Mouse (Mus musculus) neural tube, embryonic 14.5 days (tissue): ENCODE measurements around the gene Il11ra1. TPM values are rescaled to one million over a fixed set of nuclear protein-coding genes. Genes with fewer than 3 reads are reported as not detected.
"Not testable (repeated sequence)": the region's sequence is repeated elsewhere in the genome, so short reads cannot be mapped to it uniquely, and the experiment has no call there.

Source experiments
- ATAC-seq: fragments of 200-750 bp; cut with Nextera tagmentation; 2 replicates; pipeline ENCODE4 v1.8.0; 2017; ENCODE audit warnings: low read depth, mild to moderate bottlenecking, moderate TSS enrichment, moderate library complexity
- H3K27ac ChIP-seq: fragments of 300-500 bp; sonication (generic); 2 replicates; pipeline ENCODE4 v1.5.1; 2014; ENCODE audit warnings: low read depth, mild to moderate bottlenecking, control low read depth, low read length, moderate library complexity, mixed read lengths
- H3K27me3 ChIP-seq: fragments of 300-500 bp; sonication (generic); 2 replicates; pipeline ENCODE4 v1.6.1; 2014; ENCODE audit warnings: low read length; ENCODE audit not compliant: control insufficient read depth, insufficient read depth
- H3K36me3 ChIP-seq: fragments of 300-500 bp; sonication (generic); 2 replicates; pipeline ENCODE4 v1.6.1; 2014; ENCODE audit warnings: low read length, mixed read lengths; ENCODE audit not compliant: control insufficient read depth, insufficient read depth
- H3K4me1 ChIP-seq: fragments of 300-500 bp; sonication (generic); 2 replicates; pipeline ENCODE4 v1.6.1; 2014; ENCODE audit warnings: low read length; ENCODE audit not compliant: control insufficient read depth, insufficient read depth
- H3K4me2 ChIP-seq: fragments of 300-500 bp; sonication (generic); 2 replicates; pipeline ENCODE4 v1.6.1; 2014; ENCODE audit warnings: mild to moderate bottlenecking, low read depth, low read length, control low read depth
- H3K4me3 ChIP-seq: fragments of 300-500 bp; sonication (generic); 2 replicates; pipeline ENCODE4 v1.5.1; 2014; ENCODE audit warnings: low read depth, low read length, control low read depth, mixed read lengths
- H3K9ac ChIP-seq: fragments of 300-500 bp; sonication (generic); replicated peaks from 2 replicates; pipeline ENCODE4 v1.6.1; 2014; ENCODE audit warnings: low read depth, mild to moderate bottlenecking, control low read depth, low read length, mixed read lengths
- H3K9me3 ChIP-seq: fragments of 300-500 bp; sonication (generic); 2 replicates; pipeline ENCODE4 v1.6.1; 2016; ENCODE audit warnings: low read length; ENCODE audit not compliant: control insufficient read depth
- WGBS: fragments of 180-500 bp; shearing (Covaris S2); extraction: QIAGEN DNeasy Blood & Tissue Kit; methylation state at CpG from one replicate; pipeline ENCODE4 v1.1.7; 2014; 5-methylcytosine and 5-hydroxymethylcytosine counted together
- polyA plus RNA-seq: library from polyadenylated mRNA; unstranded; fragments of >200 nt; fragmentation: Nextera tagmentation; extraction: Ambion mirVana; gene quantifications from 2 replicates; pipeline ENCODE4 v1.2.1, GENCODE M21; 2014

Gene Il11ra1
- polyA plus RNA-seq, 1 experiment from 2014 or later, result 26.2 TPM

GRCm38 (mm10) chr4:41696930-41697841, 2.6 kb upstream of the Il11ra1 start, which contains the start of gene Cntfr:
TSS of gene Cntfr (minus strand) at chr4:41697089.
- H3K4me3 ChIP-seq, H3K27ac ChIP-seq, H3K27me3 ChIP-seq, H3K9ac ChIP-seq, H3K9me3 ChIP-seq, H3K4me1 ChIP-seq, H3K36me3 ChIP-seq, ATAC-seq: not testable (repeated sequence)
- WGBS, result 14% methylated on average over 33 of the region's 40 CpGs
- H3K4me2 ChIP-seq, result peak within 1 kb of the TSS; percentile 26; the same call in 1 of the 2 replicates

- 5% methylated on average over 19 of the region's 32 CpGs for WGBS
- H3K4me1 ChIP-seq, H3K4me2 ChIP-seq, H3K27ac ChIP-seq, H3K9ac ChIP-seq, ATAC-seq, H3K4me3 ChIP-seq, H3K36me3 ChIP-seq, H3K27me3 ChIP-seq, H3K9me3 ChIP-seq: not testable (repeated sequence)
Observed at GRCm38 (mm10) chr4:41698421-41699016, 1.3 kb upstream of the Il11ra1 start.

DNA sequence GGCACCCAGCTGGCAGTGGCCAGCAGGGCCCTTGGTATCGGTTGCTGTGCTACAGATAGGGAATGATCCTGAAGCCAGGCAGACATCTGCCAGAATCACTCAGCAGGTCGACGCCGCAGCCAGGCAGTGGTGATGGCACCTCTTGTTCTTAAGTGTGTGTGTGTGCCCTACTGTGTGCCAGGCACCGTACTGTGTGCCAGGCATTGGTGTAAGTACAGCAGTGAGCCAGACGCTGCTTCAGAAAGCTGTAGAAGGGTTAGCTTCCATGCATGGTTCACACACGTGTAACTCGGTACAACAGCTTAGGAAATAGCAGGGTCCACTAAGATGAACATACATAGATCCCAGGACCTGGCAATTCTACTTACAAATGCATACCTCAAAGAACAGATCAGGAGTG, 435 bp downstream of the Il11ra1 start:
- not testable (repeated sequence) for H3K9ac ChIP-seq, H3K36me3 ChIP-seq, H3K27me3 ChIP-seq, ATAC-seq, H3K9me3 ChIP-seq, H3K4me1 ChIP-seq, H3K27ac ChIP-seq, H3K4me2 ChIP-seq, H3K4me3 ChIP-seq
- 84% methylated on average over 2 of the region's 8 CpGs for WGBS

DNA sequence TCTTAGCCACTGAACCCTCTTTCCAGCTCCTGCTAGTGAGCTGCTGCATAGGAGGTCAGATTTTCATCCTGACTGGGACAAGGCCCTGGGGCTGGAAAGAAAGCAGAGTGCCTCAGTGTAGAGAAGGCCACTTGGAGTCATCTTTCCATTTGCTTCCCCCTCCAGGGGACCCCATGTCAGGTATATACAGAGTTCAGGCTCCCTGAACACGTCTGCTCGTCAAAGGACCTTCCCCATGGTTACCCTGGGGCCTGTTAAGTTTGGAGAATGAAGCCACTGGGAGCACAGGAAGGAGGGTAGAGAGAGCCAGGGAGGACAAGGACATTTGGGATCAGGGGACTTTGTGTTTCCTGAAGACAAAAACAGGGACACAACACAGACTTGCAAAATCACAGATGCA, 2.4 kb downstream of the Il11ra1 start:
- not testable (repeated sequence) for H3K9me3 ChIP-seq, H3K4me2 ChIP-seq, H3K27me3 ChIP-seq, H3K9ac ChIP-seq, H3K36me3 ChIP-seq, H3K4me3 ChIP-seq, ATAC-seq, H3K27ac ChIP-seq
- 72% methylated on average over 2 of the region's 2 CpGs for WGBS
- peaks cover 12% of the 10 kb centered on the region for H3K4me1 ChIP-seq

GRCm38 (mm10) chr4:41704651-41705050, 4.9 kb downstream of the Il11ra1 start:
- 7% methylated on average over 5 of the region's 5 CpGs for WGBS
- no peak overlapping the region for H3K4me2 ChIP-seq
- no peak overlapping the region for H3K9ac ChIP-seq
- no peaks in the 10 kb centered on the region for H3K9me3 ChIP-seq
- H3K36me3 ChIP-seq, result no peaks in the 10 kb centered on the region
- ATAC-seq, result no peak
- H3K27me3 ChIP-seq, result no peaks in the 10 kb centered on the region
- no peak overlapping the region for H3K27ac ChIP-seq
- peaks cover 15% of the 10 kb centered on the region for H3K4me1 ChIP-seq
- H3K4me3 ChIP-seq, result no peak overlapping the region

- Histone ChIP-seq H3K4me1 (peaks cover 15% of the 10 kb centered on the region), H3K27me3 (no peaks in the 10 kb centered on the region), H3K9me3 (no peaks in the 10 kb centered on the region), H3K4me3 (no peak overlapping the region), H3K4me2 (peak overlapping the region; percentile 19; the same call in 1 of the 2 replicates), H3K27ac (peak overlapping the region; percentile 1; the same call in 1 of the 2 replicates), H3K9ac (no peak overlapping the region), H3K36me3 (no peaks in the 10 kb centered on the region)
- ATAC-seq, result no peak
- WGBS, result 57% methylated on average over 19 of the region's 19 CpGs
Observed at GRCm38 (mm10) chr4:41705922-41706754, 6.3 kb downstream of the Il11ra1 start.

DNA sequence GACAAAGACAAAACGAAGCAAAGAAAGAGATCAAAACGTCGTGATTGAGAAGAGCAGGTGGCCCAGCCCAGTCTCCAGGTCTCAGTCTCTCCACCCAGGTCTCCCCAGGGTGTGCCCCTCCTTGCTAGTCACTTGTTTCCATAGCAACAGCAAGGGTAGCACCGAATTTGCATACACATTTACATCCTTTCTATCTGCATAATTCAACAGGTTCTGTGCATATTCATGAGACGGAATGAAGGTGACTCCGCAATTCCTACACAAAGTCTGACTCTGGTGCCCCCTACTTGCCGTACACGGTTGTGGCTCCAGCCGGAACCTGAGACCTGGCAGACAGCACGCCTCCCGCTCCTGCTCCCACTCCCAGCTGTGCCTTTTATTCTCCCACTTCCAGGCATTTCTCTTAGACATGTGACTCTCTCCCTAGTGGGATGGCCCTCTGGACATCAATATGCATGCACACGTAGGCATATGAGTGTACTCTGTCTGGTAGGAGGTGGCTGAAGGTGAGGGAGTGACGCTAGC, 7.3 kb downstream of the Il11ra1 start:
- ATAC-seq, result peak; percentile 82
- Histone ChIP-seq H3K4me2 (peak overlapping the region; percentile 19; the same call in 1 of the 2 replicates), H3K27me3 (no peaks in the 10 kb centered on the region), H3K4me3 (no peak overlapping the region), H3K36me3 (no peaks in the 10 kb centered on the region), H3K27ac (peak overlapping the region; percentile 60), H3K9ac (no peak overlapping the region), H3K9me3 (no peaks in the 10 kb centered on the region), H3K4me1 (peaks cover 20% of the 10 kb centered on the region)
- under 1% methylated on average over 13 of the region's 13 CpGs for WGBS

DNA sequence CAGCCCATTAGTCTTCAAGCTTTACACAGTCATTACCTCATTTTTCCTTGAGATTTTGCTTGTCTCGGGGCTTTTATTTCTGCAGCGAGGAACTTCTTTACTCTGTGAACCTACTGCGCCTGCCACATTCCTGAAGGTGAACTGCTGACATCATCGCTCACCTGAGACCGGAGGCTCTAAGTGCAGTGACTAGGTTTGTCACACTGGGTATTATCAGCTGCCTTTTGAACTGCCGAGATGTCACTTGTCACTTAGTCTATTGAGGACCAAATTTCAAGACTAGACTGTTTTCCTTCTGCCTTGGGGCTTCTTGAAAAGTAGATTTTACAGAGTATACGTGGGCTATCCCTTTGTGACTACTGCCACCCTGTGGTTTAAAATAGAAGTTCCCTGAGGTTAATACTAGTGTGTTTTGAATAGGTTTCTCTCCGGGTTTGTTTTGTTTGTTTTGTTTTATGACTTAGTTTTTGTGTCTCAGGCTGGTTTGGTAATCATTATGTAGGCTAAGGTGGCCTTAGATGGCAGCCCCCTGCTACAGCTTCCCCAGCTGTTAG, 8.5 kb downstream of the Il11ra1 start:
- H3K36me3 ChIP-seq, result no peaks in the 10 kb centered on the region
- ATAC-seq, result peak; percentile 44
- H3K27ac ChIP-seq, result no peak overlapping the region
- peaks cover 28% of the 10 kb centered on the region for H3K4me1 ChIP-seq
- WGBS, result 39% methylated on average over 8 of the region's 8 CpGs
- no peak overlapping the region for H3K4me2 ChIP-seq
- H3K27me3 ChIP-seq, result no peaks in the 10 kb centered on the region
- no peak overlapping the region for H3K9ac ChIP-seq
- no peaks in the 10 kb centered on the region for H3K9me3 ChIP-seq
- H3K4me3 ChIP-seq, result no peak overlapping the region
